Mouse (Mus musculus) embryonic facial prominence, embryonic 13.5 days (tissue): ENCODE data around the gene Optn. TPM values are rescaled to one million over a fixed set of nuclear protein-coding genes. Genes with fewer than 3 reads are reported as not detected.
"Not testable (repeated sequence)": the region's sequence is repeated elsewhere in the genome, so short reads cannot be mapped to it uniquely, and the experiment has no call there.

ENCODE experiments used
- ATAC-seq: fragments of 200-750 bp; cut with Nextera tagmentation; 2 replicates; pipeline ENCODE4 v1.8.0; 2017; ENCODE audit warnings: low read depth; ENCODE audit not compliant: insufficient number of reproducible peaks, insufficient read depth, low FRiP score, low TSS enrichment
- H3K27ac ChIP-seq: fragments of 300-500 bp; sonication (generic); 2 replicates; pipeline ENCODE4 v1.5.1; 2015; ENCODE audit warnings: moderate library complexity, mild to moderate bottlenecking, inconsistent platforms
- H3K27me3 ChIP-seq: fragments of 300-500 bp; sonication (generic); 2 replicates; pipeline ENCODE4 v1.6.1; 2015; ENCODE audit warnings: mild to moderate bottlenecking, inconsistent platforms
- H3K36me3 ChIP-seq: fragments of 300-500 bp; sonication (generic); 2 replicates; pipeline ENCODE4 v1.6.1; 2015; ENCODE audit warnings: mild to moderate bottlenecking, inconsistent platforms
- H3K4me1 ChIP-seq: fragments of 300-500 bp; sonication (generic); 2 replicates; pipeline ENCODE4 v1.6.1; 2015; ENCODE audit warnings: inconsistent platforms
- H3K4me2 ChIP-seq: fragments of 300-500 bp; sonication (generic); 2 replicates; pipeline ENCODE4 v1.6.1; 2015; ENCODE audit warnings: moderate library complexity, mild to moderate bottlenecking, inconsistent platforms
- H3K4me3 ChIP-seq: fragments of 300-500 bp; sonication (generic); 2 replicates; pipeline ENCODE4 v1.5.1; 2015; ENCODE audit warnings: mild to moderate bottlenecking, inconsistent platforms
- H3K9ac ChIP-seq: fragments of 300-500 bp; sonication (generic); 2 replicates; pipeline ENCODE4 v1.6.1; 2015; ENCODE audit warnings: mild to moderate bottlenecking, inconsistent platforms
- H3K9me3 ChIP-seq: fragments of 300-500 bp; sonication (generic); 2 replicates; pipeline ENCODE4 v1.6.1; 2016; ENCODE audit warnings: inconsistent platforms
- WGBS: fragments of 180-500 bp; shearing (Covaris S2); methylation state at CpG from one replicate; pipeline ENCODE4 v1.1.7; 2015; ENCODE audit warnings: mixed read lengths; 5-methylcytosine and 5-hydroxymethylcytosine counted together
- polyA plus RNA-seq: library from polyadenylated mRNA; unstranded; fragments of >200 nt; fragmentation: Nextera tagmentation; extraction: Ambion mirVana; gene quantifications from 2 replicates; pipeline ENCODE4 v1.2.1, GENCODE M21; 2015

Optn gene
- polyA plus RNA-seq, 1 experiment from 2014 or later = 5.6 TPM

DNA sequence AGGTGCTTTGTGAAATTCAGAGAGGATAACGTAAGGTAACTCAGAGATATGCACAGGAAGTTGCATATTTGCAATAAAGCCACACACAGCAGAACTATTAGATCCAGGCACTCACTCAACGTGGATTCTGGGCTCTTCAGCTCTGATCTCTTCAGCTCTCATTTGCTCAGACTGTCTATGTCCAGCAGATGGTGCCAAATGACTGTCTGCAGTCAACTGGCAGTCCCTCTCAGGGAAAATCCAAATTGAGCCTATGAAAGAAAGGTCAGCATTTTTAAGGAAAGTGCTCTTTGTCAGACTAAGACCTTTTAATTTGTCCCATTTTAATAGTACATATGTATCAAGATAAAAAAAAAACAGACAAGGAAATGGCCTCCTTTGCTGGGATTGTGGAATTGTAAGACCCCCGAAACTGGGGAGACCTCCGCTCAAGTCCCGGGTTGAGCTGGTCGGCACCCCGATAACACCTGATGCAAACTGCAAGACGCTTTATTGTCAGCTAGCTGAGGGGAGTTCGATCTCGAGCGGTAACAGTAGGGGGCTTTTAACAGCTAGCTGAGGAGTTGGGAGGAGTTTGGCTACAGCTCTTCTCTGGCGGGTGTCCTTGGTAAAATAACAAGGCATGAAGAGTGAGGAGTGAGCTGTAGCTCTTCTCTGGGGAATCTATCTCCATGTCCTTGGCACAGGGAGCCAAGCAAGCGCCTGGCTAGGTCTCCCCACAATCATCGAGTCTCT, 16.4 kb upstream of the Optn start:
- Histone ChIP-seq H3K4me2 (peak overlapping the region; percentile 63), H3K9me3 (no peaks in the 10 kb centered on the region), H3K27ac (no peak overlapping the region; the same call in 1 of the 2 replicates), H3K27me3 (no peaks in the 10 kb centered on the region), H3K4me3 (peak overlapping the region; percentile 35), H3K4me1 (peaks cover 5% of the 10 kb centered on the region; the same call in 1 of the 2 replicates), H3K36me3 (no peaks in the 10 kb centered on the region), H3K9ac (peak overlapping the region; percentile 63)
- WGBS = 5% methylated on average over 14 of the region's 14 CpGs
- no peak for ATAC-seq

DNA sequence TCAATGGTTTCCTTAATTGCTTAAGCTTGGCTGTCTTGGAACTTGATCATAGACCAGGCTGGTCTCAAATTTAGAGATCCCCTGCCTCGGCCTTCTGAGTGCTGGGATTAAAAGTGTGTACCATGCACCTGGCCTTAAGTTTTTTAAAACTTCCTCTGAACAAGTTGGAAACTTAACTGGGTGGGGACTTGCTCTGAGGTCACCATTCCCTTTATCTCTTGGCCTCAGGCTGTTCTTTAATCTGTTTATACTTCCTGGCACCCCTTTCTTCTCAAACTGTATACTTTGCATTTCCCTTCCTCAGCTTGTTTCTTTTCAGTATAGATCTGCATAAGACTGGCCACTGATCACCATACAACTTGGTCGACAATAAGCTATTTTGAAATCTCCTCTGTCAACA, 14.1 kb upstream of the Optn start:
- WGBS = 64% methylated on average over 2 of the region's 2 CpGs
- H3K36me3 ChIP-seq = no peaks in the 10 kb centered on the region
- no peaks in the 10 kb centered on the region for H3K9me3 ChIP-seq
- H3K9ac ChIP-seq = no peak overlapping the region
- H3K4me1 ChIP-seq = peaks cover 5% of the 10 kb centered on the region; the same call in 1 of the 2 replicates
- H3K27me3 ChIP-seq = no peaks in the 10 kb centered on the region
- no peak overlapping the region for H3K27ac ChIP-seq
- H3K4me3 ChIP-seq = no peak overlapping the region
- ATAC-seq = no peak
- no peak overlapping the region for H3K4me2 ChIP-seq

DNA sequence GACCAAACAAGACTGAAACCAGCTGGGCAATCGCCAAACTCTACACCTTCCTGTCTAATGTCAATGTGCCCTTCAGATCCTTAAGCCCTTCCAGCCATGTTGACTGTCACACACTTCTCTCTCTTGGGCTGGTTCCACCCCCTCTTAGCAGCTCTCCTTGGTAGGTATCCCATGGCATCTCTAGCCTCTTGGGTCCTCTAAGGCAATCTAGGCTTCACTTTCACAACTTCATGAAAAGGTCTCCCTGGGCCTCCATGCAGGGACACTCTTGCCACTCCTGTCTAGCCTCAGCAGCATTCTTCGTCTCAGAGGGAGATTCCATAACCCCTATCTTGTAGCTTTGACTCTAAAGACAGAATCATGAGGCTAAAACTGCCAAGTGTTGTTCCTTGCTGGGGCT, 13.6 kb upstream of the Optn start:
- Histone ChIP-seq H3K27ac (no peak overlapping the region), H3K27me3 (no peaks in the 10 kb centered on the region), H3K9me3 (no peaks in the 10 kb centered on the region), H3K4me1 (peaks cover 5% of the 10 kb centered on the region; the same call in 1 of the 2 replicates), H3K36me3 (no peaks in the 10 kb centered on the region), H3K9ac (no peak overlapping the region), H3K4me3 (no peak overlapping the region), H3K4me2 (no peak overlapping the region)
- WGBS = 82% methylated on average over 2 of the region's 2 CpGs
- ATAC-seq = no peak

DNA sequence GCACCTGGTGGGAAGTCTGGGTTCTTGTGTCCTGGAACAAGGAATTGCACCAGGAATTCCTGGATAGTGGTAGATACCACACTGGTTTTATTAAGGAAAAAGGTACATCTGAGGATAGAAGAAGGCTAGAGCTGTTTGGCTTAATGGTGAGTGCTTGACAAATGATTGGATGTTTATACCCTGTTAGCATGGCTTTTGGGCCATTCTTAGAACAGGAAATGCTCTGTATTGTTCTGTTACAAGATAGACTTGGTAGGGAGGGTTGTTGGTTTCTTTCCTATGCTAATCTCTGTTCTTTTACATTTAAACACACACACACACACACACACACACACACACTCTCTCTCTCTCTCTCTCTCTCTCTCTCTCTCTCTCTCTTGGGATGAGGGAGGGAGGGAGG, 12.0 kb upstream of the Optn start:
- H3K4me1 ChIP-seq = peaks cover 5% of the 10 kb centered on the region; the same call in 1 of the 2 replicates
- no peak for ATAC-seq
- H3K4me3 ChIP-seq = no peak overlapping the region
- H3K27ac ChIP-seq = no peak overlapping the region
- no peak overlapping the region for H3K9ac ChIP-seq
- no peaks in the 10 kb centered on the region for H3K36me3 ChIP-seq
- H3K27me3 ChIP-seq = no peaks in the 10 kb centered on the region
- no peaks in the 10 kb centered on the region for H3K9me3 ChIP-seq
- no peak overlapping the region for H3K4me2 ChIP-seq

DNA sequence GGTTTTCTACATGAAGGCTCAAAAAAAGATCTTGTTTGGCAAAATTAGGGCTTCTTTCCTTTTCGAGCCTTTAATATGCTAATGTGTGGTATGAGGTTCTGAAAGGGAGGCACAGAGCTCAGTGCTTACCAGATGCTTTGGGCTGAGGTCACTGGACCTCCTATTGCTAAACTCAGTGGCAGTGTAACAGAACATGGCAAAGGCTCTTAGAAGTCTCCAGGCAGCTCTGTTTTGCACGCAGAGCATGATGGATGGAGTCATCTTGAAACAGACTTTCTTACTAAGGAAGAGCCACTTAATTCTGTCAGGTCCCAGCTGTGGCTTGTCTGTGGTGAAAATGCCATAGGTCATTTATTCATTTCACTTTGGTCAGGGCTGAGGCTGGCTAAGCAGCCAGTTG, 11.6 kb upstream of the Optn start:
- no peaks in the 10 kb centered on the region for H3K36me3 ChIP-seq
- no peak for ATAC-seq
- H3K9ac ChIP-seq = no peak overlapping the region
- H3K4me2 ChIP-seq = no peak overlapping the region
- no peaks in the 10 kb centered on the region for H3K27me3 ChIP-seq
- 74% methylated on average over 2 of the region's 2 CpGs for WGBS
- no peaks in the 10 kb centered on the region for H3K9me3 ChIP-seq
- peaks cover 1% of the 10 kb centered on the region; the same call in 1 of the 2 replicates for H3K4me1 ChIP-seq
- H3K4me3 ChIP-seq = no peak overlapping the region
- no peak overlapping the region for H3K27ac ChIP-seq

DNA sequence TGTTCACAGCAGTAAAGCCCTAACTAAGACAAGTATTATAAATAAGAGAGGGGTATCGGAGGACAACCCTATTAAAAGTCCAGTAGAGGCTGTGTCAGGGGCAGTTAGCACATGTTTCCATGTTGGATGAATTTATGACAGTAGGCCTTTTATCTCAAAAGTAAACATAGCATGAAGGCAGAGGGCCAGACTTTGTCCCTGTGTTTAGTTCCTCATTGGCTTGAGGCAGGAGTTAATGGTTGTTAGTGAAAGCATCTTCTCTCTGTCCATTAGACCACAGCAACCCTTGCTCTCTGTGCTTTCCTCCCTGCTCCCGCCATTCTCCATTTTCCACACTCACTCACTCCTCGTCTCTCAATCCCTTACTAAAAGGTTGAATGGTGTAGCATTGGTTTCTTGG, 9.9 kb upstream of the Optn start:
- ATAC-seq = no peak
- H3K4me1 ChIP-seq = no peaks in the 10 kb centered on the region
- no peak overlapping the region for H3K4me3 ChIP-seq
- H3K4me2 ChIP-seq = no peak overlapping the region
- H3K27ac ChIP-seq = no peak overlapping the region
- 0 out of 2 replicates have a peak, but pooled peaks cover 3% of the 10 kb centered on the region for H3K9me3 ChIP-seq
- H3K27me3 ChIP-seq = no peaks in the 10 kb centered on the region
- H3K9ac ChIP-seq = no peak overlapping the region
- H3K36me3 ChIP-seq = no peaks in the 10 kb centered on the region
- WGBS = 88% methylated on average over 3 of the region's 3 CpGs

DNA sequence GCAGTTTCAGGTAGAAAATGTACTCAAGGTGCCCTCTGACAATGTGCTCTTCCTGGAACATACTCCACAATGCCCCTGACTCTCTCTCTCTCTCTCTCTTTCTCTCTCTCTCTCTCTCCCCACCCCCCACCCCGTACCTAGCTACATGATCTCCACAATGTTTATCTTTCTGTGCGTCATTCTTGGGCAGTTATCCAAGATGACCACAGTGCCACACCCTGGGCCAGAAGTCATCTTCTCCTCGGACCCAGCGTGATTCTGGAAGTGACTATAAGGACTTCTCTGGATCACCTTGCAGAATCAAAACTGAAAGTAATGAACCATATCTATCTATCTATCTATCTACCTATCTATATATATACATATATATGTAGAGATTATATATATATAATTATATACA, 4.1 kb upstream of the Optn start:
- no peak overlapping the region for H3K4me2 ChIP-seq
- H3K4me3 ChIP-seq = no peak overlapping the region
- WGBS = 89% methylated on average over 4 of the region's 4 CpGs
- H3K9me3 ChIP-seq = 0 out of 2 replicates have a peak, but pooled peaks cover 3% of the 10 kb centered on the region
- no peak overlapping the region for H3K9ac ChIP-seq
- H3K36me3 ChIP-seq = no peaks in the 10 kb centered on the region
- peaks cover 16% of the 10 kb centered on the region for H3K27me3 ChIP-seq
- H3K4me1 ChIP-seq = peaks cover 12% of the 10 kb centered on the region
- no peak for ATAC-seq
- H3K27ac ChIP-seq = no peak overlapping the region

DNA sequence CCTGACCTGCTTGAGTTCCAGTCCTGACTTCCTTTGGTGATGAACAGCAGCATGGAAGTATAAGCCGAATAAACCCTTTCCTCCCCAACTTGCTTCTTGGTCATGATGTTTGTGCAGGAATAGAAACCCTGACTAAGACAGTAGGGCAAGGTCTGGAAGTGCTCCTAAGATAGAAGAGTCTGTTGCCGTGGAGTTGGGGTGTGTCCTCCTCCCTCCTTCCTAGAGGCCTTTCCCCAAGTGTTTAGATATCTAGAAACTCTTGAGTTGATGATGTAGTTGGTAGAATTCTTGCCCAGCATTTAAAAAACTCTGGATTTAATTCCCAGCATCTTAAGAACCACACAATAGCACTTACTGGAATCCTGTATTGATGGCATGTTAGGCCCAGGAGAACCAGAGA, 3.4 kb upstream of the Optn start:
- not testable (repeated sequence) for H3K4me3 ChIP-seq, H3K9ac ChIP-seq, ATAC-seq, H3K9me3 ChIP-seq, H3K4me2 ChIP-seq, H3K36me3 ChIP-seq, H3K27ac ChIP-seq
- 85% methylated on average over 2 of the region's 2 CpGs for WGBS
- Histone ChIP-seq H3K4me1 (peaks cover 16% of the 10 kb centered on the region), H3K27me3 (peaks cover 20% of the 10 kb centered on the region)

DNA sequence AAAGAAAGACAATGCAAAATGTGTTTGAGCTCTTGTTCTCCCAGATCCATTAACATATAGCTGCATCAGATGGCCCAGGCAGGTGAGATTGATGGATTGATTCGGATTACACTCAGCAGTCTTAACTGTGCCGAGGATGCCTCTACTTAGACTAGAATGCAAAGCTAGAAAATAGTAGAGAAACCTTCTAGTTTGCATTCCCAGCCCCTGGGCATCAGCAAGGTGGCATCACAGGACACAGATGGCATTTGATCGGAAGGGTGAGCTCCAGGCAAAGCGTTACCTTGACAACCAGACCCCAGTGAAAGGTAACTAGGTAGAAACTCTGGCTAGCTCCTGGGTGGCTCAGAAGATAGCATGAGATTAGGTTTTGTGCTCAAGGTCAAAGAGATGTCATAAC, 396 bp upstream of the Optn start:
- Histone ChIP-seq H3K4me3 (peak overlapping the region; percentile 62), H3K4me1 (peaks cover 16% of the 10 kb centered on the region), H3K9me3 (0 out of 2 replicates have a peak, but pooled peaks cover 2% of the 10 kb centered on the region), H3K27me3 (peaks cover 20% of the 10 kb centered on the region), H3K9ac (peak overlapping the region; percentile 73; the same call in 1 of the 2 replicates), H3K36me3 (no peaks in the 10 kb centered on the region), H3K27ac (no peak overlapping the region), H3K4me2 (peak overlapping the region; percentile 85)
- WGBS = 25% methylated on average over 4 of the region's 4 CpGs
- no peak for ATAC-seq

DNA sequence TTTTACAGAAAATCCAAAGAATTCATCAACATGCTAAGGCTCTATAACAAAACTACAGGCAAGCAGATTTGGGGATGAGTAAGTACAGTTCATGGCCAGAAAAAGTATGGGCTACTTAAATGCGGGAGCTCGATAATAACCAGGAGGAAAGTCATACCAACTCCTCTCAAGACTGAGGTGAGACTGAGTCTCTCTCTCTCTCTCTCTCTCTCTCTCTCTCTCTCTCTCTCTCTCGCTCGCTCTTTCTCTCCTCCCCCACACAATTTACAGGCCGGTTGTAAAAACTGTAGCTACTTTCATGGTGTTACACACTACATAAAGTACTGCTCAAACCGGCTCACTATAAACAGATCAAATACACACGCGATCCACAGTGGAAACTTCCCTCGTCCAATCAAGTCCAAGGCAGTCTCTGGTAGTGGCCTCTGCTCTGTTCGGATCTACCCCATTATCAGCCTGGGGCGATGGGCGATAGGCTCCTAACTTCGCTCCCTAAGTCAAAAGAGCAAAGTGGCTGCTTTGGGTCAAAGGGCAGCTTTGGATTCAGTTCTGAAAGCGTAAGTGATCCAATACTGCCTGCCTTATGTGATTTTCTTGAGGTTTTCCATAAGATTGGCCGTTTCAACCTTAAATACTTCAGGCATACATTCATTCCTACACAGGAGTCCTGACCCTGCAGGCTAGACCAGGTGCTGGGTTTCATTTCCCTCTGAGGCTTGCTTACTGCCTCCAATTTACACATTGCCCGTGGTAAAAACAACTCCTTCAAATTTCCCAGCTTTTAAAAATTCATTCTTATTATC, 1.2 kb downstream of the Optn start:
- ATAC-seq = no peak
- Histone ChIP-seq H3K27me3 (peaks cover 20% of the 10 kb centered on the region), H3K27ac (no peak overlapping the region), H3K36me3 (no peaks in the 10 kb centered on the region), H3K9me3 (no peaks in the 10 kb centered on the region), H3K4me1 (peaks cover 16% of the 10 kb centered on the region), H3K4me3 (peak overlapping the region; percentile 62), H3K4me2 (peak overlapping the region; percentile 85), H3K9ac (no peak overlapping the region)
- WGBS = 31% methylated on average over 16 of the region's 16 CpGs

DNA sequence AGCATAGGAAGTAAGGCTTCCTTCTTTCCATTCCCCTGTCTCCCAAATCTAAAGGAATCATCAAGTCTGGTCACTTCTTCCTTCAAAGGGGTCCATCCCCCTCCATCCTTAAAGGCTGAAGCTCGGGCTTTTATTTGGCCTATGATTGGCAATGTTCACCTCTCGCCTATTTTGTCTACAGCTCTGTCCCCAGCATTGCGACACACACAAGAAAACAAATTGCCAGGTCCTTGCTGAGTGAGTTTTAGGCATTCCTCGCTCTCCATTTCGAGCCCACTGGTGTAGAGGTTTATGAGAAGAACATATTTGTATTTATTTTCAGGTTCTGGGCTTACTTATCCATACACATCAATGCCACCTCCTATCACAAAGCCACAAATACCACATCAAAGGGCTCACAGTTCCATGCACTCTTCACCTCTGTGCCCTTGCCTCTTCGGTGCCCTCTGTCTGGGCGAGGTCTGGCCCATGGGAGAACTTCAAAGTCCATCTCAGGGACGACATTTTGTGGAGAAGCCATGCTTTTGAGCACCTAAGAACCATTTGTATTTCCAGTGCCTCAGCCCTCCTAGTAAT, 2.6 kb downstream of the Optn start:
- Histone ChIP-seq H3K4me1 (peaks cover 16% of the 10 kb centered on the region), H3K4me2 (no peak overlapping the region), H3K9ac (no peak overlapping the region), H3K36me3 (no peaks in the 10 kb centered on the region), H3K27ac (no peak overlapping the region), H3K9me3 (no peaks in the 10 kb centered on the region), H3K4me3 (no peak overlapping the region), H3K27me3 (peaks cover 20% of the 10 kb centered on the region)
- 70% methylated on average over 8 of the region's 8 CpGs for WGBS
- ATAC-seq = no peak
